Mouse (Mus musculus) embryonic facial prominence, embryonic 15.5 days (tissue): ENCODE measurements around the gene Msi2. TPM values are rescaled to one million over a fixed set of nuclear protein-coding genes. Genes with fewer than 3 reads are reported as not detected.

Experiments used
- ATAC-seq: fragments of 200-750 bp; cut with Nextera tagmentation; 2 replicates; pipeline ENCODE4 v1.8.0; 2017; ENCODE audit warnings: low read depth, moderate TSS enrichment; ENCODE audit not compliant: insufficient number of reproducible peaks, low FRiP score, low TSS enrichment
- H3K27ac ChIP-seq: fragments of 300-500 bp; sonication (generic); replicated peaks from 2 replicates; pipeline ENCODE4 v1.5.1; 2015; ENCODE audit warnings: mild to moderate bottlenecking, inconsistent platforms
- H3K27me3 ChIP-seq: fragments of 300-500 bp; sonication (generic); 2 replicates; pipeline ENCODE4 v1.6.1; 2015; ENCODE audit warnings: inconsistent platforms
- H3K36me3 ChIP-seq: fragments of 300-500 bp; sonication (generic); 2 replicates; pipeline ENCODE4 v1.6.1; 2015; ENCODE audit warnings: mild to moderate bottlenecking, inconsistent platforms
- H3K4me1 ChIP-seq: fragments of 300-500 bp; sonication (generic); 2 replicates; pipeline ENCODE4 v1.6.1; 2015; ENCODE audit warnings: inconsistent platforms
- H3K4me2 ChIP-seq: fragments of 300-500 bp; sonication (generic); replicated peaks from 2 replicates; pipeline ENCODE4 v1.6.1; 2015; ENCODE audit warnings: mild to moderate bottlenecking, inconsistent platforms
- H3K4me3 ChIP-seq: fragments of 300-500 bp; sonication (generic); replicated peaks from 2 replicates; pipeline ENCODE4 v1.5.1; 2015; ENCODE audit warnings: mild to moderate bottlenecking, inconsistent platforms
- H3K9ac ChIP-seq: fragments of 300-500 bp; sonication (generic); 2 replicates; pipeline ENCODE4 v1.6.1; 2015; ENCODE audit warnings: inconsistent platforms
- H3K9me3 ChIP-seq: fragments of 300-500 bp; sonication (generic); replicated peaks from 2 replicates; pipeline ENCODE4 v1.6.1; 2016; ENCODE audit warnings: inconsistent platforms
- WGBS: fragments of 180-500 bp; shearing (Covaris S2); methylation state at CpG from one replicate; pipeline ENCODE4 v1.1.7; 2015; 5-methylcytosine and 5-hydroxymethylcytosine counted together
- polyA plus RNA-seq: library from polyadenylated mRNA; unstranded; fragments of >200 nt; fragmentation: Nextera tagmentation; extraction: Ambion mirVana; gene quantifications from 2 replicates; pipeline ENCODE4 v1.2.1, GENCODE M21; 2015

Msi2 gene
- polyA plus RNA-seq, 1 experiment from 2014 or later = 19.7 TPM

- Histone ChIP-seq H3K27me3 (no peaks in the 10 kb centered on the region), H3K4me3 (no peak overlapping the region), H3K4me1 (peaks cover 19% of the 10 kb centered on the region), H3K9ac (no peak overlapping the region), H3K9me3 (no peaks in the 10 kb centered on the region), H3K4me2 (no peak overlapping the region), H3K36me3 (no peaks in the 10 kb centered on the region), H3K27ac (no peak overlapping the region)
- WGBS = 69% methylated on average over 14 of the region's 14 CpGs
- ATAC-seq = no peak
Measured at GRCm38 (mm10) chr11:88443905-88444304, 274.4 kb downstream of the Msi2 start.

GRCm38 (mm10) chr11:88443291-88443690, 275.0 kb downstream of the Msi2 start:
- no peaks in the 10 kb centered on the region for H3K36me3 ChIP-seq
- no peak for ATAC-seq
- no peak overlapping the region for H3K9ac ChIP-seq
- H3K4me1 ChIP-seq = peaks cover 19% of the 10 kb centered on the region
- H3K9me3 ChIP-seq = no peaks in the 10 kb centered on the region
- no peak overlapping the region for H3K4me3 ChIP-seq
- WGBS = 61% methylated on average over 8 of the region's 8 CpGs
- no peaks in the 10 kb centered on the region for H3K27me3 ChIP-seq
- no peak overlapping the region for H3K27ac ChIP-seq
- no peak overlapping the region for H3K4me2 ChIP-seq

DNA sequence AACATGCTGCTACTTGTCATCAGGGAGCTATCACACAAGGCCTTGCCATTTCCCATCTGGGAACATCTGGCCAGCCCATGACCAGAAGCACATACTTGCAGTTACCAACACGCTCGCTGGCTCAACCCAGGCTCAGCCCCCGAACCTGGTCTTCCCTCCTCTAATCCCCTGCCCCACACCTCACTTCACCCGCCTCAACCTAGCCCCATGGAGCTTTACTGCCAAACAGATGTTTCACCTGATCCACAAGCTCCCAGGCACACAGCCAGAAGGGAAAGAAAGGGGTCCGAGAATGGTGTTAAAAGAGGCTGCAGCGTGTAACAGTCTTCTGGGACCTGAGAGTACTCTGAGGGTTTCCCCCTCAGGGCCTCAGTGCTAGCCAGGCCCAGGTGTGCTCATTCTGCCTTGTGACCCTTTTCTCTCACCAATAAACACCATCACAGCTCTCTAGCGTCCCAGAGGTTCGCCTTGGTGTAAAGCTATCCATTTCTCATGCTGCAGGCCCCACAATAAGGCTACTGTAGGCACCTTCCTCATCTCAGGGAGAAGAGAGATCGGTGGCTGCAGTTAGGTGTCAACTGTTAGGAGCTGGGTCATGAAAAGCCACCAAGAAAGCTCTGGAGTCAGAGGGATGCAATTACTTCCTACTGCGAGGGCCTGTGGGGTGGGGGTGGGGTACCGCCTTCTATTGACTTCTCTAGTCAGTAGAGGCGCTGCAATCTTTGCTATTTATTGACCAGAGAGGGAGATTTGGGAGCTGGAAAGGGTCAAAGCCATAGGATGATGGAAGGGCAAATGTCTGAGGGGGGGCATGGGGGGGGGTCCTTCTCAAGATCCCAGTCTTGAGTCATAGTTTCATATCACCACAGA, 276.2 kb downstream of the Msi2 start:
- H3K27me3 ChIP-seq = no peaks in the 10 kb centered on the region
- ATAC-seq = 0 out of 2 replicates have a peak, but pooled peaks have one; percentile 22
- no peaks in the 10 kb centered on the region for H3K9me3 ChIP-seq
- 44% methylated on average over 12 of the region's 12 CpGs for WGBS
- H3K27ac ChIP-seq = no peak overlapping the region
- H3K4me1 ChIP-seq = peaks cover 19% of the 10 kb centered on the region
- no peak overlapping the region for H3K4me2 ChIP-seq
- no peak overlapping the region for H3K9ac ChIP-seq
- H3K36me3 ChIP-seq = no peaks in the 10 kb centered on the region
- H3K4me3 ChIP-seq = no peak overlapping the region

DNA sequence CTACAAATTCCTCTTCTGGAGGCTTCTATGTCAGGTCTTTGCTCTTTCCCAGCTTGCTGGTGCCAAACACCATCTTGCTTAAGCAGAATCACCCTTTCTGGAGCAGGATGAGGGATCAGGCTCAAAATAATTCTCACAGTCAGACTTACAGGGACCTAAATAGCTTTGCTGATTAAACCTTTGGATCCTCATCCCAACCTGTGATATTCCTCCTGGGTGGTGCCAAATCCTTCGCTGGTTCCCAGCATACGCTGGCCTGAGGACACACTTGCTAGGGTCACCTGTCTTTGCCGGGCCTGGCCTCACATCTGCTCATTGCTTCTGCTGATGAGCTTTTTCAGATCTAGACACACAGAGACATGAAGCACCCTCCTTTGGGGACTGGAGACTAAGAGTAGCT, 279.7 kb downstream of the Msi2 start:
- Histone ChIP-seq H3K4me1 (peaks cover 27% of the 10 kb centered on the region), H3K27ac (no peak overlapping the region; the same call in 1 of the 2 replicates), H3K36me3 (no peaks in the 10 kb centered on the region), H3K9ac (no peak overlapping the region), H3K4me2 (no peak overlapping the region), H3K27me3 (no peaks in the 10 kb centered on the region), H3K4me3 (no peak overlapping the region), H3K9me3 (no peaks in the 10 kb centered on the region)
- 80% methylated on average over 3 of the region's 3 CpGs for WGBS
- ATAC-seq = no peak

- Histone ChIP-seq H3K36me3 (no peaks in the 10 kb centered on the region), H3K4me3 (no peak overlapping the region), H3K4me2 (no peak overlapping the region), H3K27ac (no peak overlapping the region), H3K27me3 (no peaks in the 10 kb centered on the region), H3K9ac (no peak overlapping the region), H3K4me1 (peaks cover 19% of the 10 kb centered on the region), H3K9me3 (no peaks in the 10 kb centered on the region)
- WGBS = 81% methylated on average over 2 of the region's 2 CpGs
- ATAC-seq = no peak
Measured at GRCm38 (mm10) chr11:88436596-88436995, 281.7 kb downstream of the Msi2 start.

DNA sequence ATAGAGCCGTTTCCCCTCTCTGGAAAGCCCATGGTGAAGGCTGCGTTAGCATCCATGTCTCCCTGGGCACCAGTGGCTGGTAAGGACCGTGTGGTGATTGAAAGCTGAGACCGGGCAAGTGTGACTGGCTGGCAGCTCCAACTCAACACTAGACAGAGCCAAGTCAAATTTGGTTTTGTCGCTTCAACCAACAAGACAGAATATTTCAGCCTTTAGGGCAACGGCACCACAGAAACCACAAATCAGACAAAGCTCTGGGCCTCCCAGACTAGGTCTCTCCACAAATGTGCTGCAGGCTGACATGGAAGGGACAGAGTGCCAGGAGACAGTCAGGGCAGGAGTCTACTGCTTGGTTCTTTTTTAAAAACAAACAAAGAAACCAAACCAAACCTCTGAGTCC, 282.8 kb downstream of the Msi2 start:
- Histone ChIP-seq H3K9ac (no peak overlapping the region), H3K9me3 (no peaks in the 10 kb centered on the region), H3K4me2 (no peak overlapping the region), H3K27me3 (no peaks in the 10 kb centered on the region), H3K4me3 (no peak overlapping the region), H3K27ac (0 out of 2 replicates have a peak overlapping the region, but pooled peaks have one; percentile 22), H3K36me3 (no peaks in the 10 kb centered on the region), H3K4me1 (peaks cover 26% of the 10 kb centered on the region)
- WGBS = 61% methylated on average over 6 of the region's 6 CpGs
- ATAC-seq = no peak

DNA sequence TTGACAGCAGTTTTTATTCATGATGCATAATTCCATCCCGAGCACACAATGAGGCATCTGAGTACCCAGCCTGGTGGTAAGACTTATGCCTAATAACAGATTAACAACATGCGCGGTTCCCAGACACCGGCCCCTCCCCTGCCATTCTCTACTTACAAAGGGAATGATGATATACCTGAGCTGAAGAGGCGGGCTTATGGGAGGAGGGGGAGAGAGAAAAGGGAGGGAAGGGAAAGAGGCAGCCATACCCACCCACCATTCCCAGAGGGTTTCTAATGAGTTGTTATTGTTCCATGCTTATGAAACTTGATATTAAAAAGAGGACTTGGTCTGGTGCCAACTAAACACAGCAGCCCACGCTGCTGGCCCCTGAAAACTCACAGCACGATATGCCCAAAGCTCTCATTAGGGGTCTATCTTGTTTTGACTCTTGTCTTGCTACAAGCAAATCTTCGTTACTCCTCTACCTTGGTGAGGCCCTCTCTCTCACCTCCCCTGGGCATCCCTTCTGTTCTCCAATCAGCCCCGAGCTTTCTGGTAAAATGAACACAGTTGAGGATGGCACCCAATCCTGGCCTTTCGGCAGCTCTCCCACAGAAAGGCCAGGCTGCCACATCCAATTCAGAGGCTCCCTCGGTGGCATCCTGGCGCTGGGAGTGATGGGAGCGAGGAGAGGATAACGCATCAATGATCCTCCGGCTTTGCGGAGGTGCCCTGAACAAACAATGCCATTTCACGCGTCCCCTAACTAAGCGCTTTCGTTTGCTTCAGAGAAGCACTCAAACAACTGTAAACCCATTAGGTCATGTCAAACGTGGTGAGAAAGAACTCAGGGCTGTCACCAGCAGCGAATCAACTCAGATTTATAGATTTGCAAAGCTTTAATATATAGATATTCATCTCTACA, 286.7 kb downstream of the Msi2 start:
- peaks cover 31% of the 10 kb centered on the region for H3K4me1 ChIP-seq
- no peak overlapping the region for H3K4me3 ChIP-seq
- 50% methylated on average over 22 of the region's 22 CpGs for WGBS
- H3K4me2 ChIP-seq = no peak overlapping the region
- no peaks in the 10 kb centered on the region for H3K9me3 ChIP-seq
- H3K9ac ChIP-seq = no peak overlapping the region
- no peaks in the 10 kb centered on the region for H3K36me3 ChIP-seq
- peak overlapping the region; percentile 55; the same call in 1 of the 2 replicates for H3K27ac ChIP-seq
- no peaks in the 10 kb centered on the region for H3K27me3 ChIP-seq
- ATAC-seq = peak; percentile 77

DNA sequence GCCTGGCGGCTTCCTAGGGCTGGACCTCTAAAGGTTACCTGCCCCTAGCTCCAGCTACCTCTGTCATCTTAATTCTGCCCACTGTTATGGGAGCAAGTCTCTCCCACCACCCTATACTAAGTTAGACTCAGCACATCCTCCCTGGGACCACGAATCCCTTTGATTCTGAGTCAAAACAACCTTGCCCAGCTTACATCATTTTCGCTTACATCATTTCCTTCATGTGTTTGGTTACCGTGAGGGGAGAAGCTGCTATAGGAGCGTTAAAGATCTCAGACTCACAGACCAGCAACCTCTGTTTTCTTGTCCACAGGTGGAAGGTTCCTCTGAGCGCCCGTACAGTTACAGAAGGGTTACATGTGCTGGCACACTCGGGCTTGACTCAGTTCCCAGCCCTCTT, 288.0 kb downstream of the Msi2 start:
- WGBS = 87% methylated on average over 8 of the region's 8 CpGs
- ATAC-seq = no peak
- Histone ChIP-seq H3K27ac (no peak overlapping the region), H3K4me2 (no peak overlapping the region), H3K36me3 (no peaks in the 10 kb centered on the region), H3K4me1 (peaks cover 34% of the 10 kb centered on the region), H3K9ac (no peak overlapping the region), H3K4me3 (no peak overlapping the region), H3K9me3 (no peaks in the 10 kb centered on the region), H3K27me3 (no peaks in the 10 kb centered on the region)

DNA sequence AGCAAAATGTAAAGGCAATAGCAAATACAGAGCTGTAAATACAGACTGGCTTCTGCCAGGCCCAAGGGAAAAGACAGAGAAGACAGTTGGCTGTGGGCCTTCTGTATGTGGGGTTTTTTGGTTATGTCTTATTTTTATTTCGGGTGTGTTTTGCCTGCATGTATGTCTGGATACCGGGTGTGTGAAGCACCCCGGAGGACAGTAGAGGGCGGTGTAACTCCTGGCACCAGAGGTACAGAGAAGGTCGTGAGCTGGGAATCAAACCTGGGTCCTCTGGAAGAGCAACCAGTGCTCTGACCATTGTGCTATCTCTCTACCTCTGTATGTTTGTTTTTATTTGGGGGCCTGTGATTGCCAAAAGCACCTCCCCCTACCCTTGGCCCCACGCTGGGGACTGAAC, 288.6 kb downstream of the Msi2 start:
- Histone ChIP-seq H3K27ac (no peak overlapping the region), H3K9ac (no peak overlapping the region), H3K4me2 (no peak overlapping the region), H3K4me1 (peaks cover 40% of the 10 kb centered on the region), H3K4me3 (no peak overlapping the region), H3K36me3 (no peaks in the 10 kb centered on the region), H3K27me3 (no peaks in the 10 kb centered on the region), H3K9me3 (no peaks in the 10 kb centered on the region)
- ATAC-seq = no peak
- 91% methylated on average over 6 of the region's 6 CpGs for WGBS

GRCm38 (mm10) chr11:88425631-88426101, 292.6 kb downstream of the Msi2 start:
- Histone ChIP-seq H3K36me3 (no peaks in the 10 kb centered on the region), H3K4me3 (no peak overlapping the region), H3K4me1 (peaks cover 62% of the 10 kb centered on the region), H3K9me3 (no peaks in the 10 kb centered on the region), H3K9ac (no peak overlapping the region), H3K4me2 (peak overlapping the region; percentile 12; the same call in 1 of the 2 replicates), H3K27ac (0 out of 2 replicates have a peak overlapping the region, but pooled peaks have one; percentile 1), H3K27me3 (no peaks in the 10 kb centered on the region)
- peak; percentile 60 for ATAC-seq
- WGBS = 23% methylated on average over 9 of the region's 9 CpGs
